Mouse (Mus musculus) cortical plate, adult 2 months (tissue): ENCODE measurements at regions not wholly inside any gene's neighbourhood (a gene's known extent, or its start where the extent isn't known, plus 50 kb on each side); places are given as distances from the start of the nearest gene placed in this dataset.
"Not testable (repeated sequence)": the region's sequence is repeated elsewhere in the genome, so short reads cannot be mapped to it uniquely, and the experiment has no call there.

Experiments used
- CTCF ChIP-seq: fragments of 200-500 bp; IDR thresholded peaks from 2 replicates; pipeline ENCODE4 v1.5.1; 2011; ENCODE audit warnings: mild to moderate bottlenecking, control low read depth, low read length; ENCODE audit not compliant: insufficient read depth; ENCODE audit errors: extremely low read depth
- POLR2A ChIP-seq: fragments of 200-500 bp; IDR thresholded peaks from 2 replicates; pipeline ENCODE4 v1.6.1; 2011; ENCODE audit warnings: mild to moderate bottlenecking, low read length, control low read depth; ENCODE audit not compliant: insufficient read depth; ENCODE audit errors: extremely low read depth

GRCm38 (mm10) chr11:63266290-63266689 is 137.5 kb downstream of the Pmp22 start:
- not testable (repeated sequence) for TF ChIP-seq POLR2A, CTCF
